Mouse (Mus musculus) c-Kit-positive CD71-positive TER-119-negative erythroid progenitor cells, embryonic 14.5 days (primary cell): ENCODE measurements around the gene Ncdn.

Experiments used
- DNase-seq: peaks from one replicate; pipeline ENCODE4 v3.0.0-alpha.2; 2013; ENCODE audit warnings: low read depth

Ncdn gene

DNA sequence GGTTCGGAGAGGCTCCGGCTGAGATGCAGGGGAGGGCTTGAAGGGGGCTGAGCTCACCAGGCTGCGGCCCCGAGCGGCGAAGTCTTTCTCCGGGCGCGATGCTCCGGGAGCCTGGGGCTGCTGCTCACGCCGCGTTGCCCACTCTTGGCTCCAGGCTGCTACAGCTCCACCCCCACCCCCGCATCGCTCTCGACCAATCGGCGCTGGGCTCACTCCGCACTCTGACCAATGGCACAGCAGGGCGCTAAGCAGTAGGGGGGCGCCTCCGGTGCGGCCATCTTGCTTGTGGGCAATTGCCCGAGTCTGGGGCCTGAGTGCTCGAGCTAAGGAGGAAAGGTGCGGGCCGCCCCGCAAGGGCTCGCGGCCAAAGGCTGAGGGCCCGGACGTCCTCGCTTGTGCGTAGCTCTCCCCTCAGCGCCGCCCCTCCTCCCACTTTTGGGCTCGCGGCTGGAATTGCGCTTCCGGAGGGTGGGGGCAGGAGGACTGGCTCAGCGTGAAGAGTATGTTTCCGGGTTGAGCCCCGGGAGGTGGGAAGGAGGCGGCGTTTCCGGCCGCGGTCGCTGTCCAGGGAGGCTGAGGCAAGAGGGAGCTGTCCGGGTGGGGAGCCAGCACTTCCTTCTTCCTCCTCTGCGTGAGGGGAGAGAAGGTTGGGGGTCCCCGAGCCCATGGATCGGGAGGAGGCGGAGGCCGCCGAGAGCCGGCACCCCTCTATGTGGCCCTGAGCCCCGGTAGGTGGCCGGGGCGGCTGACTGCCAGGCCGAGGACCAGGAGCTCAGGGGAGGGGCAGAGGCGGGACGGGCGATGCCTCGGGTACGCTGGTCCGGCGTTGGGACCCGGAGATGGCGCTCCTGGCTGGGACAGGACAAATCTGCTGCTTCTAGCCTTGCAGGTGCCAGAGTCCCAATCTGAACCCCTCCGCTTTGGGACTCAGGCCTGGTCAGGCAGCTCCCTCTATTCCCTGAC is at the start of gene Ncdn, which contains the start of gene AU040320:
Ncdn (minus strand) TSS at position 171 of the 963 bp plus-strand sequence.
AU040320 (plus strand) TSS at position 277 of the 963 bp plus-strand sequence.
- DNase-seq = peak; percentile 90

DNA sequence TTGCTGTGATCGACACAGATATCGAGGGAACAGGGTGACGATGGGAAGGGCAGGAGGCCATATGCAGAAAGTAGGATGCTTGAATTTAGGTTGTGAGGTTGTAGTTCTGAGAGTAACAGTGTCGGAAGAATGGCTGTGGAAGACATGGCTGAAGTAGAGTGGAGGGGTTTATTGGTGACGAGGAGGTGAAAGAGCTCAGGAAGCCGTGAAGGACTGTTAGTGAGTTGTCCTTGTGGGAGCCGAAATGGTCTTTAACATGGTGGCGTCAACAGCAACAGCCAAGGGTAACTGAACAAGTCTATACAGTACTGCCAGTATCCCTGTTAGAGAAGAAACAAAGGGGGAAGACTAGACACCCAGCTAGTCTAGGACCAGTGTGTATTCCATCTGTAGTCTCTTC is 48.9 kb upstream of the Ncdn start:
- DNase-seq = no peak

DNA sequence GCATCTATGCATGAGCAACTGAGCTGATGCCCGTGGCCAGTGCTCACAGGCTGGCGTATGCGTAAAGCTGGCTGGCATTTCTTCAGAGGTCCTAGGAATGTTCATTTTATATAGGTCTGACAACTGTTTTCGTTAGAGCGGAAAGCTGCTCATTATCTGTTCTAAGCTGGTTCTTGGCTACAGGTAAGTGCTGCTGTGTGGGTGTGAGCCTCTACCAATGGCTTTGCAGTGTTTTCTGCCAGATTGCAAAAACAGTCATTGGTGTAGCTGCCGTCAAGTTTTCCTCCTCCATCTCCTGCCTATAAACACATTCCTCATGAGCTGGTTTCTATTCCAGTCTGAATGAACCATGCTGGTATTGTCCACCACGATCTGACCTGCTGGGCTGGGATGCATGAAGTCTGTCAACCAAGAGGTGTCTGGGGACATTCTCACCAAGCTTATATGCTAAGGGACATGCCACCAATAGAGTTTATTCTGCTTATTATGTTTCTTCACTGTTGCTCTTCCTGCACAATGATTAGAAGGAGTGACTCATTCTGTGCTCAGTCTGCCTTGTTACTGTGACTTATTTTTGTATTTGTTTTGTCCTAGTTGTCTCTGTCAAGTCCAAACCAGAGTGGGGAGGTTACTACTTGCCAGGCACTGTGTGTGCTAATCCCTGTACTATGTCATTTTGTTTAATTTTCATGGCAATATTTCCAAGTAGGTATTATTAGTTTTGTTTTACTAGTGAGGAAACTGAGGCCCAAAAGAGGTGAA is 39.3 kb upstream of the Ncdn start:
- no peak for DNase-seq

DNA sequence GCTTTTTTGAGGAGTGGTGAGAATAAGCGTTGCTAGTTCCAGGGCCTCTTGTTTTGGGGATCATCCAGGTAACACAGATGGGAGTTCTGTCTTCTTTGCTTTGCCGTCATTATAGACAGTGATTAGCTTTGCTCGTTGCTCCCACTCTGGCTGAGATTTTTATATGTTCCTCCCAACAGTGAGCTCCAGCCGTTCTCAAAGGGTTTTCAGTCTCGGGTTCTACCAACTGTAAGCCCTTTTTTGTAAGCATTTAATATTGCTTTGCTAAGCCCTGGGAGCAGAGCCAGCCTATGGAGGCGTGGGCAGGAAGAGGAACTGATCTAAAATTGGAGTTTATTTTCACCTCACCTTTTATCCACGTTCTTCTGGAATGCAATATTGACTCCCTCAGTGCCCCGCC is 29.8 kb upstream of the Ncdn start:
- no peak for DNase-seq

DNA sequence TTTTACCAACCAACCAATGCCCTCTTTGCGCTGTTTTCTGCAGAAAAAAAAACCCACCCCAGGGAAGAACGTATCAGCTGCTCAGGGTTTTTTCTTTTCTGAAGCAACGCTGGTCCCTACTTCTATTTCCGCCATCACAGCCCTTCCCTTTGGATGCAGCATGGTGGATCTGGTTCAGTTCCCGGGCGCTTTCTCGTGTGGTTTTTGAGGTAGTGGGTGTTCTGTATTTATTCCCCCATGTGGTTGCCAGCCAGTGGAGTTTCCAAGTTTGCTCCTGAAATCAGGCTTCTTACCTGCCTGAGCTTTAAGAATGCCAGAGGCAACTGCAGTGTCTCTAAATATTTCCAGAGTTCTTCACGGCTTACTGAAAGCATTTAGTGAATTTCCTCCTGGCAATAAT is 29.3 kb upstream of the Ncdn start:
- DNase-seq = no peak

DNA sequence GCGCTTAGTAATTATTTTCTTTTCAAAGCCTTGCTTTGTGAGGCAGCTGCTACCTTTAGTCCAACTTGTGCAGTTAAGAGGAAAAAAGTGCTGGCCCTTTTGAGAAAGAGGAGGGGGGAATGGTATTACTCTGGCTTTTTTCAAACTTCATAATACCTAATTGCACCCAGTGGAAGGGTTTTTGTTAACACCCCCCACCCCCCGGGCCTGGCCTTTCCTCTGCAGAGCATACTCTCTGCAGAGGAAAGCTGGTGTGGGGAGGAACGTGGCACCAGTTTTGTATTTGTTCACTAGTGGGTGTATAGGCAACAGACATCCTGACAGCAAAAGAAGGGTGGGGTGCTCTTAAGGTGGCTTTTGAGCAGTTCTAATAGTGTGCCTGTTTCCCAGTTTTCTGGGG is 28.6 kb upstream of the Ncdn start:
- DNase-seq = no peak

DNA sequence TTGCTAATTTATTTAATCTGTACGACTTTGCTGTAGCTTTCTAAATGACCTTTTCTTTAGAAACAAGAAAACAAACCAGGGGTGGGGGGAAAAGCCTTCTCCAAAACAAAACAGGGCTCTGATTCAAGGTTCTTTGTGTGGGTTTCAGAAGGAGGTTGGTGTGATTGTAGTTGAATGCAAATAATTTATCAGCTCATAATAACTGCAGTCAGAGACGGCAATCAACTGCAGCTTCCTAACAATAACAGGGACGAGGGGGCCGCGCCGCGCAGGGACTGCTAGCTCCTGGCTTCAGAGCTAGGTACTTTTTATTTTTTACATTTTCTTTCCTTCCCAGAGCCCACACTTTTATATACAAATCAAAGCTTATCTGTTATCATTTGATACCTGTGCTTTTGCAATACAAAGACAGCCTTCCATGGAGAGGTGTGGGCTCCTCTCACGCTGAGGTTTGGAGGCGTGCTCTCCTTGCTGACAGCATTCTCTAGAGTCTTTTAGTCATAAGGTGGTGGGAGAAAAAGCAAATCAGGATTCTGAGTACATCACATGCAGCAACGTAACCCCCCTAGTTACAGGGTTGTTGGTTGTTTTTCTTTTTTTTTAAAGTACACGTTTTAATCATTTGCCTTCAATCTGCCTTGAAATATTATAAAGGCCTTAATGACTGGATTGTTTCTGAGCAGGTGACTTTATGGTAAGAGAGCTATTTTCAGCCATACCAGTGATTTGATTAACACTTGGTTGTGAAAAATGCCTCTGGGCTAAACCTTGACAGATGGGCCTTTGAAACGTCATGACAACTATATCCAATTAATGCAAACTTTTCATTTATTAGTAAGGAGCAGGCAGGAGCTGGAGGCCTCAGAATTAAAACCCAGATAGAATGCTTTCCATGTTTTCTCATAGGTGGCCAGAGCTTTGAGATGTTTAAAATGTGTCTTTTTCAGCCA is 26.9 kb upstream of the Ncdn start:
- DNase-seq = no peak

DNA sequence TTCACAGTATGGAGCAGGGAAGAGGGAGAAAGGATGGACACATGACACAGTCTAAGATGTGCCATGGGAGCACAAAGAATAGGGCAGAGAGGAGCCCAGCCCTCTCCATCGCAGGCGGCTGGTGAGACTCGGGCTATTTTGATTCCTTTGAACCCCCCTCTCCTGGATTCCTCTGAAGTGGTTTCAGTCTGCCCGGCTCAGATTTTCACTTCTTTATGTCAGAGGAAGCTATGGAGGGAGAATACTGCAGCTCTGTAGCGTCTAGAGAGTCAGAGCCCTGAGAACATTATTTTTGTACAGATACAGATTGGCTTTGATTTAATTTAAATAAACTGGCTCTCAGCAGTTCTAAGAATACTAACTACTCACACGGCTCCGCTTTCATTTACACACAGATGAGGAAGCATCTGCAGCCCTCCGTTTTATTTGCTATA is 25.9 kb upstream of the Ncdn start:
- DNase-seq = no peak

DNA sequence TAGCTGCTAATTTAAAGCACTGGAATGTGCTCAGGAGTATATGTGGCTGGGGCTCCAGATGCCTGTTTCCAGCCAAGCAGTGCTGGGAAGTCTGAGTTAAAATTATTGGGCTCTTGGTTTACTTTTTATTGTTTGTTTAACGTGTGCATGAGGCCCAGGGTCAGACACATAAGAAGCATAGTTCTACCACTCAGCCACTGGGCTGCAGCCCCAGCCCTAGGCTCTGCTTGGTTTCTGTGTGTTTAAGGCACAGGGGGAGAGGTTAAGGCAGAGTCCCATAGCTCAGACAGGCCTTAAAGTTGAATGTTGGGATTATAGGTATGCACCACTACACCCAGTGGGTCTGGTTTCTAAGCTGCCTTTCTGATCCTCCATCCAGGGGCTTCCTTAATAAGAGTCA is 21.9 kb upstream of the Ncdn start:
- DNase-seq = no peak

DNA sequence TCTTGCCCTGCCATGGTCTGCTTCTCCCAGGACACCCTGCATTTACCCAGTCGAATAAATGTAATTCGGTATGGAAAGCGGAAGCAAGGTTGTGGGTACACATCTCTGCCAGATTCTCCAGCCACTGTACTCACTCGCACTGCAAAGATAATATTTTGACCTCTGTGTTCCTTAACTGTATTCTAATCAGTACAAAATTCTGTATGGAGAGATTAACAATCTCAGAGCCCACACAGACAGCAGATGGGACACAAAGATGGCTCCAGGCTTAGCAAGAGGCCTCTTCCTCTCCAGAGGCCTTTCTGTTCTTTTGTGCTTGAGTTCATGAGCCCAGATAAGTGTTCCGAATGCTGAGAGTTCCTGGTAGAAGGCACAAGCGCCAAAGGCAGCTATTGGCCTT is 20.6 kb upstream of the Ncdn start:
- DNase-seq = no peak

DNA sequence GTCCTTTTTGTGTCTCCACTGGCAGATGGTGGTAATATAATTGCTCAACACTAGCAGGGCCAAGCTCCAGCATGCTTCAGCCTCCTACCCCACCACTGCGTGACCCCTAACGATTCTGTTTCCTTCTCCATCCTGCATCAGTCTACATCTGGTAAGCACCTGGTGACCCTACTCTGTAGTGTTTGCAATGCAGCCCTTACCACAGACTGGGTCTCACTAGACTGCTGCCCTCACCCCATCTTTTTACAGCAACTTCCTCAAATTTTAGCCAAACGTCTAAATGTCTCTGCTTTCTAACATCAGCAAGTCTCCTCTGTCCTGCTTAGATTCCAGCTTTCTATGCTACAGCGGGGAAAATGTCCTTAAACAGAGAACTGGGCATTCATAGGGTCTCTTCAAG is 17.6 kb upstream of the Ncdn start:
- DNase-seq = no peak

DNA sequence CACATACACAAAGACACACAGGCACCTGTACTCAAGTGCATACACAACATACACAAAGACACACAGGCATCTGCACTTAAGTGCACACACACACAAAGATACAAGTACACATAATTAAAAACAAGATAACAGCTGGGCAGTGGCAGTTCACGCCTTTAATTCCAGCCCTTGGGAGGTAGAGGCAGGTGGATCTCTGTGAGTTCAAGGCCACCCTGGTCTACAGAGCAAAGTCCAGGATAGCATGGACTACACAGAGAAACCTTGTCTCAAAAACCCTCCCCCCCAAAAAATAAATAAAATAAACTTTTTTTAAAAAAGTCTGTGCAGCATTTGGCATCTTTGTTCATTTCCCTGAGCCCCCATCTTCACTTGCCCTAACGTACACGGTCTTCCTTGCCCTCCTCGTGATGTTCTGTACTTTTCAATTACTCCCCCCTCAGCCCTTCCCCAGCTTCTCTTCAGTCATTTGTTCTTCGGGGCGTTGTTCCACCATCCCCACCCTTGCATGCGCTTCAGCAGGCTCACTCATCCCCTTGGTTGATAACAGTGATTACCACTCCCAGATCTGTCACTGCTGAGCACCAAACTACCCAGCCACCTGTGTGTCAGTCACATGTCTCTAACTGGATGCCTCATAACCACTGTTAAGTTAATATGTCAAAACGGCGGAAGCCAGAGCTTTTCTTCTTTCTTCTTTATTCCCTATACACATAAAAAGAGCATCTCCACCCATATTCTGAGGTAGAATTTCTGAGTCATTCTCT is 16.7 kb upstream of the Ncdn start:
- DNase-seq = no peak

DNA sequence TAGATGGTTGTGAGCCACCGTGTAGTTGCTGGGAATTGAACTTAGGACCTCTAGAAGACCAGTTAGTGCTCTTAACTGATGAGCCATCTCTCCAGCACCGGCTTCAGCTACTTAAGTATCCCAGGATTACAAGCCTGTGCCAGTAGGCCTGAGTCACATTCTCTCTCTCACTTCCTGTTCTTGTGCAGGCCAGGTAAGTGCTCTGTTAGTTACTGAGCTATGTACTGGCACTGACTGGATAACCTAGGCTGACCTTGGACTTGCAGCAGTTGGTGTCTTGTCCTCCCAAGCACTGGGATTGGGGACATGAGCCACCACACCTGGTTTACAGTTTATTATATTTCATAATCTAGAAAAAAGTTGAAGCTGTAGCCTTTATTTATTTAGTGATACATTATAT is 10.2 kb upstream of the Ncdn start:
- no peak for DNase-seq

DNA sequence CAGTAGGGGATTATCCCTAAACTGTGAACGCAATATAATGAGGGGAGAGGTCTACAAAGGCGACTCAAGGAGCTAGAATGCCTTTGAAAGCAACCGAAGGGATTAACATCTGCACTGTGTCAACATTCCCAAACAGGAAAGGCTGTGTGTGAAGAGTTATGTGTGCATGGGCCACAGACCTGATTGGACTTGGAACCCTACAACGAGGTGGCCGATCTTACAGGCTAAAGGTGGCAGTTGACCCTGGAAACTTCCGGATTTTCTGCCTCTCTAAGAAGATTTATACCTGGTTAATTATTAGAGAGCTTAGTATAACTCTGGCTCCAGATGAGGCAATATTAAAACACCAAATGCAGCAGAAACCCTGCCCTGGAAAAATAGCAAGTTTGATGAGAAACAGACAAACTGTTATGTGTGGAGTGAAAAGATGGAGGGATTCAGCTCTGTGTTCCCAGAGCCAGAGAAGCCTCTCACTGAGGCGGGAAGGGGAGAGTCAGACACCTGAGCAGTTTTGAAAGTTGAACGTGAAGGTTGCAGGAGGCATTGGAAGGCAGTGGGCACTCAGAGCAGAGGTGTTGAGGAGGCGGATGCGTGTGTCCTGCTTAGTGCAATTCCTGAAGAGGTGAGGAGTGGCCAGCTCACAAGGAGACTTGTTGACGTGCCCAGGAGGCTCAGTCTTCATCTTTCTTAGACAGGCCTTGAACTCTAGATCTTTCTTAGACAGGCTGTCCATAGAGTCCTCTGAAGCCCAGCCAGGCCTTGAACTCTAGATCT is 9.5 kb upstream of the Ncdn start:
- DNase-seq = no peak

DNA sequence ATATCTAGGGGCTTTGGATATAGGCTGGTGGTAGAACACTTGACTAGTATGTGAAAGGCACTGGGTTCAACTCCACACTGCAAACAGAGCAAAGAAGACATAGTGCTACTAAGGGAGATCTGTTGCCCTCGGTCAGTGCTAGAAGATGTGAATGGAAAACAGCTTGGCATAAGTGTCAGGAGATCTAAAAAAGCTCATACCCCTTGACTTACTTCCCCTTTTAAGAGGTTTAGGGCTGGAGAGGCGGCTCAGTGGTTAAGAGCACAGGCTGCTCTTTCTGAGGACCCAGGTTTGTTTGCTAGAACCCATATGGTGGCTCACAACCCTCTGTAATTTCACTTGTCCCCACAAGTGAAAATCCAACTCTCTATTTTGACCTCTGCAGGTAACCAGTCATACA is 6.2 kb upstream of the Ncdn start:
- no peak for DNase-seq

DNA sequence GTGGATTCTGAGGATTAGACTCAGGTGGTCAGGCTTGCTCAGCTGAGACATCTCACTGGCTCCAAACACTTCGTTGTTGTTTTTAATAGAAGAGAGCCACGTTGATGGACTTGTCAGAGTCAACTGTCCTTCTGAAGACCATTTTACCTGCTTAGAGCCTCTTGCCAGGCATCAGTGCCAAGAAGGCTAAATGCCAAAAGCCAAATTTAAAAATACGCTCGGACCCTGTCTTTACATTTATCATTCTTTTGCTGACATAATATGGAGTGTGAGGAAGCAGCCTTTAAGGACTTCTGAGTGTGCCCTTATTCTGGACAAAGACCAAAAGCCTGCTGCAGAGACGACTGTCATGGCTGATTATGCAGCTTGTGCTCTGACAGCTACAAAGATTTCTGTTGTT is 5.1 kb upstream of the Ncdn start:
- no peak for DNase-seq

DNA sequence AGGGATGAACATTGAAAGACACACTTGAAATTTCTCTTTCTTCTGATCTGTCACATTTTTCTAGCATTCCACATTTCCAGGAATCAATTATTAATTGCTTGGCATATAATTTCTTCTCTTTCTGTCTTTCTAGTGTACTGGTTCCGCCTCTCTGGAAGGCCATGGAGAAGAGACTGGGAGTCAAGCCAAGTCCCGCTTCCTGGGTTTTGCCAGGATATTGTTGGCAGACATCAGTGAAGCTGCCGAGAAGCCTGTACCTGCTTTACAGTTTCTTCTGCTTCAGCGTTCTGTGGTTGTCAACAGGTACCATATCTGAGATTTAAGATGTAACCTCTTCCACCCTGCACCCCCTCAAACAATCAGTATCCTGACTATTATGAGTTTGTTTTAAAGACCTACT is 3.5 kb upstream of the Ncdn start:
- no peak for DNase-seq

DNA sequence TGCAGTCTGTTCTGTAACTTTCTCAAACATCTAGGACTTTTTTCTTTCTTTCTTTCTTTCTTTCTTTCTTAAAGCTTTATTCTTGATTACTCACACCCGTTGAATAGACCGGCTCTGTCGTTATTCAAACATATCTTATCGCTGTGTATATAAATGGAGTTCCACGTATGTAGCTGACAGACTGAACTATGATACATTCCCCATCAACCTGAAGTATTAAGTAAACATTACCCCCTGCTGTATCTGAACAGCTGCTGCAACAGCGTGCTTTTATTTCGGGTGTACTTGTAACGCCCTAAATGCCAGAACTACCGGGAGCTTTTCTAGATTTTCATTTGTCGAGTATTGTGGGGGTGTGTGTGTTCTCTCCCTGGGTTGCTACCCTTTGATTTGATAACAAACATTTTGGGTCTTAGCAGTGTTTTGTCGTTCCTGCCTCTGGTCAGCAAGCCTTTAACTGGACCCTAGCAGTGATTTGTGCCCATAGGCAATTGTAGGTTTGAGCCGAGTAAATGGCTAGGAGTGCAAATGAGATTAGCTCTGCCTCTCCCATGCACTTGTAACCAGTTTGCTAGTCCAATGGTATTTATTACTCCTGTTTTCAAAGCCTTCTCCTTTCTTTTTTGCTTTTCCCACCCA is 1.6 kb upstream of the Ncdn start:
- no peak for DNase-seq

DNA sequence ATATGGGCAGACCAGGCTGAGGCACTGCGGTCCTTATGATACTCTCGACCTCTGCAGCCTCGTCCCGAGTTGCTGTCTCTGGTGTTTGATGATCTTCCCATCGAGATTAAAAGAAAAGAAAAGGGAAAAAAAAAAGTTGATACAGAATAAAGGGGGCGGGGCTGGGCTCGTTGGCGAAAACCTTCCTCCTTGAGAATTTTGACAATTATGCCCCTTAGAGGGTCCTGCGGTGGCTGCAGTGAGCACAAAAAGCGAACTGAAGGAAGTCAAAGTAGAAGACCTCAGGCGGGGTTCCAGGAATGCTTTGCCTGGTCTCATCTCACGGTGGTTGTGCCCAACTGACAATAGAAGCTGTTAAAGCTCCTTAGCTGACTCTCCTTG is 983 bp upstream of the Ncdn start:
- DNase-seq = no peak

DNA sequence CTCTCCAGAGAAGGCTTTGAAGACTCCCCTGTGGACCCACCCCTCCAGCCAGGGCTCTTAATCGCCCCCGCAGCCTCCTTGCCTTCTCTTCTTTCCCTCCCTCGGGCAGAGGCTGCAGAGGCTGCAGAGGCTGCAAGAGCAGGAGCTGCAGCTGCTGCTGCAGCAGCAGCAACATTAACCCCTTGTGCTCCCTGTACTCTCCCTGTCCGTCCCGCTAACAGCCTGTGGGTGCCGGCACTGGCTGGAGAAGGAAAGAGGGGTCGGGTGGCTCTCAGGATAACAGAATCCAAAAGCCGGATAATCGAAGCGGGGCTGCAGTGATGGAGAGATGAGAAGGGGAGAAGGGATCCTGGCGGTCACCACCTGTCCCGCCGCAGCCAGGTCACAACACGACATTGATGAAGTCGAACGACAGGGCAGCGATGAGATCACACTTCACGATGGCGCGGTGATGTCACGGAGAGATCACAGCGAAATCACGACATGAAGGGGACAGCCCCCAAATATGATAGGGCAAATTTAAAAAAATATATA is 563 bp downstream of the Ncdn start:
- no peak for DNase-seq
